Mouse (Mus musculus): Measurements from ENCODE around the gene Fgfr2. TPM values are rescaled to one million over a fixed set of nuclear protein-coding genes. Genes with fewer than 3 reads are reported as not detected.

The Fgfr2 gene
- total RNA-seq, 2 experiments from 2014 or later: 35.8 to 40.8 TPM

DNA sequence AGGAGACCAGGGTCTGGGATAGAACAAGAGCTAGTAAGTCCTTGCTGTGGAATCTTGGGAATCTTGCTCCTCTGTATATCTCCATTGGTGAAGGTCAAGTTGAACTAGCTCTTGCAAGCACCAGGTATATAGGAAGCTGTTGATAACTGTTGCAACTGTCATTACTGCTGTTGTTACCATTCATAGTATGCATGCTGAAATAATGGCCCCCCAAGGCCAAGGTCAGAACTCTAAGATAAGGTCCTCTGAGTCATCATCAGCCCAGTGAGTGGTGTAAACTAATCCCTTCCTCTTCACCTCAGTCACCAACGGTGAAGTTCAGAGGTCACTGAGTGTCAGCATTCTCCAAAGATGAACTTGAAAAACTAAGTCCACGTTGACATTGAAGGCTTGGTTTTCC lies 710.6 kb downstream of the Fgfr2 start:
- intact Hi-C loops (cut with DNase I): no loop called here
- no peak for DNase-seq

GRCm38 (mm10) chr7:132411708-132412107 lies 711.4 kb downstream of the Fgfr2 start:
- intact Hi-C loops (cut with DNase I): no loop called here
- peak; percentile 28 for DNase-seq

- DNase-seq: no peak
- intact Hi-C loops (cut with DNase I): no loop called here
Measured at GRCm38 (mm10) chr7:132410958-132411357, 712.2 kb downstream of the Fgfr2 start.

DNA sequence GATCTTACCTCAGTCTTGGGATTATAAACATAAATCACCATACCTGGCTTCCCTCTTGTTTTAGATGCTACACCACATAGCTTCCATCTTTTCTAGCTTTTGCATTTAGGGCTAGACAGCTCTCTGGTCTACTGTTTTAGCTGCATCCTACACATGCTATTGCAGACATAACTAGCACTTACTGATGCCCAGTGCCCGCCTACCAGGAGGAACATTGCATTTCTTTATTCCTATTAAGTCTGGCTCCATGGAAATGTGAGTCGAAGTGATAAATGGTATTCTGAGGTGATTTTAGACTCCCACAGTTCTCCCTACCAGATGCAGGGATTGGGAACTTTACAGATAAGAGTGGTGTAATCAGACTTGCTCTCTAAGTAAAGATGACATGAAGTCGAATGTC lies 713.3 kb downstream of the Fgfr2 start:
- no peak for DNase-seq

DNA sequence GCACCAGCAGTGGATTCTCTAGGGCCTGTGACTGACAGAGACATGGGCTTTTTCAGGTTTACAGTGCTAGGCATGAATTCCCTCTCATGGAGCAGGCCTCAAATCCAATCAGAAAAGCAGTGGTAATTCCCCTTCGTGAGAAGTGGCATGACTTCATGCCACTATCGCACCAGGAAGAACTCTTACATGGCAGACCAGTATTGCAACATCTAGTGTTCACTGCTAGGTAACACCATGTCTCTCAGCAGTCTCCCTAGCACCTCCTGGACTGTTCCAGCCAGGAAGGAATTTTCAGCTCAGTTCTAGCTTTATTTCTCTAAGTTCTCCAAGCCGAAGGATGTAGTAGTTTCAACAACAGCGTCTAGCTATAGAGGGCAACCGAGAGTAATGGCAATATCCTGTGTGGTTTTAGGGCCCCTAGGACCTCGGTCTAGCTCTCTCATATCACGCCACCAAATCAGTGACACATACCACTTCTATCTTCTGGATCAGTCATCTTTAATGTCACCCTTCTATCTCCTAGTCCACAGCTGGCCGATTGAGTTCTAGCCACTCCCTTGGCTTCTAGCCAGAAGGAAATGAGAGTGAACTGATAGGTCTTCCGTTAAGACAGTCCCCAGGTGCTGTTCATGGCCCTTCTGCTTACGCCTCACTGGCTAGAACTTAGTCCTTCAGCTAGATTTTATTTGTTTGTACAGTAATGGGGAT lies 720.6 kb downstream of the Fgfr2 start:
- intact Hi-C loops (cut with DNase I): no loop called here
- DNase-seq: no peak

More for the DNA sequence above, 713.3 kb downstream of the Fgfr2 start:
- intact Hi-C loops (cut with DNase I): no loop called here

- DNase-seq: no peak
- intact Hi-C loops (cut with DNase I): no loop called here
Measured at GRCm38 (mm10) chr7:132398487-132398886, 724.7 kb downstream of the Fgfr2 start.

DNA sequence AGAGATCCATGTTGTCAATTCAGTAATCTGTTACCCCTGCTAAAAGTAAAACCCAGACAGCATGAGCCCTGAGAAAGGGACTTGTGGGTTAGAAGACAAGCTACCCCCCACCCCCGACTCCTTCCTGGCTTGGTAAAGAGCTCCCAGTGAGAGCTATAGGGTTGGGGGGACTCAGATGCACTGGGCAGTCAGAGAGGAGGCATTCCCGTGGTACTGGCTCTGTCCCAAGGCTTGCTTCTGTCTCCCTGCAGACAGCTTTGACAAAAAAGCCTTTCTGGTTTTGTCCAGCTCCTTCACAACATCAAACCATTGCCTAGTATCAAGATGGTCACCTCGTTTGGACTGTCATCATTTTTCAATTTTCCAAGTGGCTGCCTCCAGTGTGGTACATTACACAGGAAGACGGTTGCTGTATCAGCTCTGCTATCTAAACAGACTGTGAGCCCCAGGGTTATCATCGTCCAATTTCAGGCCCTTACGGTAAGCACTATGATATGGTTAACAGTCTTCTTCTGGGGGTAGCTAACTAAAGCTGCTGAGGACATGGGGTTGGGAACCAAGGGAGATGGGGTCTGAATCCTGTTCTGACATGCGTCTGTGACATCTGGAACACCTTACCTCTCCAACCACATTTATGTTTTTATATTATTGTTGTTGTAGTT lies 726.4 kb downstream of the Fgfr2 start:
- DNase-seq: no peak
- intact Hi-C loops (cut with DNase I): no loop called here

GRCm38 (mm10) chr7:132393582-132394175 lies 729.5 kb downstream of the Fgfr2 start:
- no peak for DNase-seq

GRCm38 (mm10) chr7:132393014-132393406 lies 730.1 kb downstream of the Fgfr2 start:
- intact Hi-C loops (cut with DNase I): no loop called here
- DNase-seq: no peak

More at GRCm38 (mm10) chr7:132393582-132394175, 729.5 kb downstream of the Fgfr2 start:
- intact Hi-C loops (cut with DNase I): no loop called here

DNA sequence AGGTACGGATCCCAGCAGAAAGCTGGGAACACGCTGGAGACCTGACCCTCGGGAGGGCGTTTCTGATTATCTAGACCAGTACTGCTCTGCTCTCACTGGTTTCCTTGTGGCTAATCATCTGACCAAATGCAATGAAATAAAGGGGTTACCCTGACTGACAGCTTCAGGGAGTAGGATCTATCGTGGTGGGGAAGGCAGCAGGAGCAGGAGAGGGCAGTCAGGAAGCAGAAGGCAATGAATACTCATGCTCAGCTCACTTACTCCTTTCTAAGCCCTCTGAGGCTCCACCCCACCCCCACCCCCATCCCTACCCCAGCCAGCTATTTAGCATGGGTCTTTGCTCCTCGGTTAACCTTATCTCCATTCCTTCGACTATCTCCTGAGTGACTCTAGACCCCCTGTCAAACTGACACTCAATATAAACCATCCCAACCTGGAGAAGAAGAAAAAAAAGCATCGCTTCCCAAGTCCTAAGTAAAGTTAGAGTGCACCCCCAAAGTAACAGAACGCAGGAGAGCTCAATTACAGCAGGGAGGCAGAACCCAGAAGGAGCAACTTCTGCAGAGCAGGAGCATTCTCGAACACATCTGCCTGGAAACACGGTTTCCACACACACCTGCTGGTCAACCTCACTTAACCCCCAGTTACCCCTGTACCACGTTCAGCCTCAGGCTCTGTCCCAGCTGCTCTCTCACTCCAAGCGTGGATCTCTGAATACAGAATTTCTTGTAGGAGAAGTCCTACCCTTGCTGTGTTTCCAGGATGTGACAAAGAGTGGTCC lies 730.7 kb downstream of the Fgfr2 start:
- no peak for DNase-seq
- intact Hi-C loops (cut with DNase I): no loop called here

GRCm38 (mm10) chr7:132389473-132389872 lies 733.7 kb downstream of the Fgfr2 start:
- intact Hi-C loops (cut with DNase I): no loop called here
- DNase-seq: no peak

- DNase-seq: no peak
- intact Hi-C loops (cut with DNase I): no loop called here
Measured at GRCm38 (mm10) chr7:132387507-132387906, 735.6 kb downstream of the Fgfr2 start.

DNA sequence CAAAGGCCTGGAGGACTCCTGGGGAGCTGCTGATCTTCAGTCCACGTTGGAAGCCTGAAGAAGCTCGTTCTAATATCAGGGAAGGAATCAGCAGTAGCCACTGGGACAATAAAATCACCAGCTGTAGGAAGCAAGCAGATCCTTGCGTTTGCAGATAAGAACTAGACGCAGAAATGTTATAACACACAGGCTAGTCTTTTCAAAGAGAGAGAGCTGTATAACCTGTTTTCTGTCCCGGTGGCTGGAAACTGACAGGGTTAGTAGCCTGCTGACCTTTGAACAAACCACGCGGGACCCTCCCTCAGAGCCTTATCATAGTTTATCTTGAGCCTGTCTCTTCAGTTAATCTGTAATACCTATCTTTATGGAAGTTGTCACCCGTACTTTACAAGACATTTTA lies 736.8 kb downstream of the Fgfr2 start:
- intact Hi-C loops (cut with DNase I): no loop called here
- DNase-seq: no peak

DNA sequence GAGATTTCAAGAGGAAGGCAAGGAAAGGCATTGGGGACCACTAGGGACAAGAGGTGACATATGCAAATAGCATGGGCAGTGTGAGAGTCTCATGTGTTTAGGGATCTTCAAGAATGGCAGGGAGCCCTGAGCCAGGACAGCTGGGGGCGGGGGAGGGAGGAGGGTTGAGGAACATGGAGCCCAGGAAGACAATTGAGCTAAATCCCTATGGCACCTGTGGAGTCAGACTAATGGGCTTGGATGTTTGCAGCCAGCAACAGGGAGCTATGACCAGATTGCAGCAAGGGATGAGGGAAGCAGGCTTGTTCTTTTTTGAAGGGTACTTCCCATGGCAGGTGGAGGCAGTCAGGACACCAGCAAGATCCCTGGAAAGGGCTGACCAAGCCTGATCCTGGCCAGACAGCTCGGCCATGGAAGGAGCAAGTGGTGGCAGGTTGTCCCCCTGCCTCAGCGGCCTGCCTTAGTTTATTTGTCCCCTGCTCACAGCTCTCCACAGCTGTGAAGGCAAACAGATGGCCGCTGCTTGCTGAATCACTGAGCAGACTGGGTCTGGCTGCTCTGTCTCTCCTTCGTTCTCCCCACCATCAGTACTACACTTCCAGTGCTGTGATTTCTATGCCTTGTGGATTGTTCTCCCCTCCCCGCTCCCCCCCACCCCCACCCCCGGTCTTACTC lies 737.6 kb downstream of the Fgfr2 start:
- no peak for DNase-seq
- intact Hi-C loops (cut with DNase I): no loop called here

- intact Hi-C loops (cut with DNase I): no loop called here
- DNase-seq: no peak
Measured at GRCm38 (mm10) chr7:132384736-132385455, 738.3 kb downstream of the Fgfr2 start.

GRCm38 (mm10) chr7:132380634-132381336 lies 742.4 kb downstream of the Fgfr2 start:
- intact Hi-C loops (cut with DNase I): no loop called here
- no peak for DNase-seq

DNA sequence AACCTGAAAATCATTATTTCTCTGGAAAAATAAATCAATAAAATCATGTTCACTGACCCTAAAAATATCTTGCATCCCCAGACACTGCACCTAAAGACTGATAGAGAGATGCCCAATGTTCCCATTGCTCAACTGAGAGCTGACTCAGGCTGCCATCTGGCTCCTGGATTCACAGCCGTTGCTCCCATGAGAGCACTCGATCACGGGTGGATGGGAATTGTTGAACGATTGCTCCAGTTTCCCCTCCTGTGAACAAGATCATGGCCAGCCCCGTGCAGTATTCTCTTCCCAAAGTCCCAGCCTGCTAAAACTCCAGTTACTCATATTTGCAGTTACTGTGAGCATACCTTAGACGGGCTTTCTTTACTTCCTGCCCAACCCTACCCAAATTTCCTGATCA lies 745.2 kb downstream of the Fgfr2 start:
- peak; percentile 54 for DNase-seq
- intact Hi-C loops (cut with DNase I): no loop called here

- peak; percentile 39 for DNase-seq
- intact Hi-C loops (cut with DNase I): no loop called here
Measured at GRCm38 (mm10) chr7:132373594-132374378, 749.4 kb downstream of the Fgfr2 start.

Data from left cerebral cortex, postnatal 4 days (tissue).